Mouse (Mus musculus): ENCODE results near the gene Pacs2. TPM values are rescaled to one million over a fixed set of nuclear protein-coding genes. Genes with fewer than 3 reads are reported as not detected.

The Pacs2 gene
- polyA plus RNA-seq (2015; fragmentation: Illumina TruSeq; extraction: RNeasy Lipid Tissue Mini Kit (QIAGEN cat#74804); ENCODE audit: insufficient read depth, low replicate concordance) = 28.9 TPM

GRCm38 (mm10) chr12:113013604-113014558 is at the start of gene Pacs2:
TSS of gene Pacs2 (plus strand) at chr12:113014508.

GRCm38 (mm10) chr12:112976371-112977073 is 37.8 kb upstream of the Pacs2 start, which contains the start of gene Btbd6:
TSS of gene Btbd6 (plus strand) at chr12:112976482.

DNA sequence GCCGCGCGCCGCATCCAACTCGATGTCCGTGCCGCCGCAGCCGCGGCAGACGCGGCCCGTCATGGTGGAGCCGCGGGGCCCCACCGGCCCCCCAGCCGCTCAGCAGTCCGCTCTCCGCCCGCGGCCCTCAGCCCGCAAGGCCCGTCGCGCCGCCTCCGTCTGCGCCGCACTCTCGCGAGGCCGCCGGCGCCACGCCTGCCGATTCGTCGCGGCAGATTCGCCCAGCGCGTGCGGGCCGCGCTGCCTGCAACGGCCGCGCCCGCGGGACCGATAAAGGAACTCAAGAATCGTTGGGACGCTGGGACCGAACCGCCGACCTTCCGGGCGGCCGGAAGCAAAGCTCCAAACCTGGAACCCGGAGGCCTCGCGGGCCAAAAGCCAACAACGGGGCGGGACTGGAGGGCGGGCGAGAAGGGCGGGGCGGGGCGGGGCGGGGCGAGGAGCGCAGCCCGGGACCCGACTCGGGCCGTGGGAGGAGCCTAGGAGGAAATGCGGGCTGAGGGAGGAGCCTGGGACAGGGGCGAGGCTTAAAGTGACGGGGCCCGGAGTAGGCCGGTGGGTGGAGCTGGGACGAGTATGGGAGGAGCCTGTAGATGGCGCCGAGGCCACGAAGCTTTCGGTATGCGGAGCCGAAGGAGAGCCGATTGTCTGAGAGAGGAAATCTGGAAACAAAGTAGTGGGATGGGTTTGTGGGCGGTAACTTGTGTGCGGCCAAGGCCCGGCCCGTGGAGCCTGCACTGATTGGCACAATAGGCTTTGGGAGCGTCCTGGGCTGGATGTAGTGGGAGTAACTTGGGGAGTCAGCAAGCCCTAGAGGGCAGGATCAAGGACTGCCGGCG is 13.8 kb upstream of the Pacs2 start, which contains the start of gene Brf1:
Brf1 (minus strand) TSS at position 411 of the 839 bp plus-strand sequence.

GRCm38 (mm10) chr12:113074329-113075062 is 60.2 kb downstream of the Pacs2 start, which contains the start of gene Tex22:
TSS of gene Tex22 (plus strand) at chr12:113074502.

DNA sequence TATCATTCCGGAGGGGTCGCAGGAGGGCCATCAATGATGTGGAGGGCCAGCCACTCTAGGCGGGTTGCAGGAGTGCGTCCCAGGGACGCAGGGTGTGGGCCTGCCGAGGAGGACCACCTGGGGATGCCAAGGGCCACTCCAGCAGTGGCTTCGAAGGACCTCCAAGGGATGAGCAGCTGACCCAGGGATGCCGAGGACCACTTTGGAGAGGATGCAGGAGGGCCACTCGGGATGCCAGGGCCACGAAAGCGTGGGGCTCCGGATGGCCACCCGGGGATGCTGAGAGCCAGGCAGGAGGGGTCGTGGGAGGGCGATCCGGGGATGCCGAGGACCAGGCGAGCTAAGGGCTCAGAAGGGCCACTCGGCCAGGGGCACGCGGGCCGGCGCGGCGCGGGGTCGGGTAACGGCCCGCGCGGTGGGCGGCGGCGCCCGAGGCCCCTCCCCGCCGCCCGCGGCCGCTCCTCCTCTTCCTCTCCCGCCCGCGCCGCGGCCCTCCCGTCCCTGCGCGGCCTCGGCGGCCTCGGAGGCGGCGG is 83.5 kb downstream of the Pacs2 start, which contains the start of gene Mta1:
Mta1 (plus strand) TSS at position 530 of the 533 bp plus-strand sequence.

Other genes starting within 250 kb of the Pacs2 start
- gene Ahnak2, start 211.9 kb upstream of the Pacs2 start, polyA plus RNA-seq (2015; fragmentation: Illumina TruSeq; extraction: RNeasy Lipid Tissue Mini Kit (QIAGEN cat#74804); ENCODE audit: insufficient read depth, low replicate concordance) = 0.35 TPM
- 0.54 TPM for gene Clba1, start 205.6 kb upstream of the Pacs2 start, polyA plus RNA-seq (2015; fragmentation: Illumina TruSeq; extraction: RNeasy Lipid Tissue Mini Kit (QIAGEN cat#74804); ENCODE audit: insufficient read depth, low replicate concordance)
- 32.7 TPM for gene Cdca4, start 185.1 kb upstream of the Pacs2 start, polyA plus RNA-seq (2015; fragmentation: Illumina TruSeq; extraction: RNeasy Lipid Tissue Mini Kit (QIAGEN cat#74804); ENCODE audit: insufficient read depth, low replicate concordance)
- 61.1 TPM for gene Gpr132, start 146.3 kb upstream of the Pacs2 start, polyA plus RNA-seq (2015; fragmentation: Illumina TruSeq; extraction: RNeasy Lipid Tissue Mini Kit (QIAGEN cat#74804); ENCODE audit: insufficient read depth, low replicate concordance)
- gene Jag2, start 84.7 kb upstream of the Pacs2 start, polyA plus RNA-seq (2015; fragmentation: Illumina TruSeq; extraction: RNeasy Lipid Tissue Mini Kit (QIAGEN cat#74804); ENCODE audit: insufficient read depth, low replicate concordance) = 0.64 TPM
- gene Nudt14, start 72.4 kb upstream of the Pacs2 start, polyA plus RNA-seq (2015; fragmentation: Illumina TruSeq; extraction: RNeasy Lipid Tissue Mini Kit (QIAGEN cat#74804); ENCODE audit: insufficient read depth, low replicate concordance) = 5.9 TPM
- gene Btbd6, start 38.0 kb upstream of the Pacs2 start, polyA plus RNA-seq (2015; fragmentation: Illumina TruSeq; extraction: RNeasy Lipid Tissue Mini Kit (QIAGEN cat#74804); ENCODE audit: insufficient read depth, low replicate concordance) = 8.2 TPM
- gene Brf1, start 13.8 kb upstream of the Pacs2 start, polyA plus RNA-seq (2015; fragmentation: Illumina TruSeq; extraction: RNeasy Lipid Tissue Mini Kit (QIAGEN cat#74804); ENCODE audit: insufficient read depth, low replicate concordance) = 127 TPM
- gene Tex22, start 60.0 kb downstream of the Pacs2 start, polyA plus RNA-seq (2015; fragmentation: Illumina TruSeq; extraction: RNeasy Lipid Tissue Mini Kit (QIAGEN cat#74804); ENCODE audit: insufficient read depth, low replicate concordance) = not detected
- 19.7 TPM for gene Mta1, start 83.8 kb downstream of the Pacs2 start, polyA plus RNA-seq (2015; fragmentation: Illumina TruSeq; extraction: RNeasy Lipid Tissue Mini Kit (QIAGEN cat#74804); ENCODE audit: insufficient read depth, low replicate concordance)
- gene Crip2, start 125.7 kb downstream of the Pacs2 start, polyA plus RNA-seq (2015; fragmentation: Illumina TruSeq; extraction: RNeasy Lipid Tissue Mini Kit (QIAGEN cat#74804); ENCODE audit: insufficient read depth, low replicate concordance) = 12.5 TPM
- 204 TPM for gene Crip1, start 131.8 kb downstream of the Pacs2 start, polyA plus RNA-seq (2015; fragmentation: Illumina TruSeq; extraction: RNeasy Lipid Tissue Mini Kit (QIAGEN cat#74804); ENCODE audit: insufficient read depth, low replicate concordance)
- 4.9 TPM for gene Tedc1, start 141.9 kb downstream of the Pacs2 start, polyA plus RNA-seq (2015; fragmentation: Illumina TruSeq; extraction: RNeasy Lipid Tissue Mini Kit (QIAGEN cat#74804); ENCODE audit: insufficient read depth, low replicate concordance)
- gene Tmem121, start 171.4 kb downstream of the Pacs2 start, polyA plus RNA-seq (2015; fragmentation: Illumina TruSeq; extraction: RNeasy Lipid Tissue Mini Kit (QIAGEN cat#74804); ENCODE audit: insufficient read depth, low replicate concordance) = not detected

All from spleen, adult 10 weeks (tissue).